Mouse (Mus musculus) G1E-ER4 (cell line): ENCODE measurements around the gene Simc1. TPM values are rescaled to one million over a fixed set of nuclear protein-coding genes. Genes with fewer than 3 reads are reported as not detected.

ENCODE experiments used
- GATA1 ChIP-seq: IDR thresholded peaks from one replicate; pipeline ENCODE4 v1.8.0; 2012; ENCODE audit warnings: low read length, inconsistent platforms
- polyA plus RNA-seq: library from polyadenylated mRNA; stranded (reverse); fragments of >175 nt; gene quantifications from 2 replicates; pipeline ENCODE4 v1.2.3, GENCODE M21; 2012

The Simc1 gene
- polyA plus RNA-seq, 1 experiment: 5.0 TPM

- TF ChIP-seq GATA1: no peak
These were observed 90.0 kb downstream of the Simc1 start for GRCm38 (mm10) chr13:54593617-54594016.

GRCm38 (mm10) chr13:54596107-54596690, 92.6 kb downstream of the Simc1 start:
- no peak for TF ChIP-seq GATA1

GRCm38 (mm10) chr13:54596870-54597269, 93.3 kb downstream of the Simc1 start:
- TF ChIP-seq GATA1: no peak

- no peak for TF ChIP-seq GATA1
These were observed 95.1 kb downstream of the Simc1 start for GRCm38 (mm10) chr13:54598622-54599143.

Other genes with a start within 250 kb of the Simc1 start
- not detected in 2 replicates for gene Cplx2, start 132.4 kb upstream of the Simc1 start, polyA plus RNA-seq
- 161 and 163 TPM in 2 replicates for gene Thoc3, start 34.9 kb upstream of the Simc1 start, polyA plus RNA-seq
- gene 4833439L19Rik, start 61.7 kb downstream of the Simc1 start, polyA plus RNA-seq: 39.7 and 48.4 TPM in 2 replicates
- 8.0 and 12.2 TPM in 2 replicates for gene Arl10, start 71.2 kb downstream of the Simc1 start, polyA plus RNA-seq
- gene Nop16, start 86.3 kb downstream of the Simc1 start, polyA plus RNA-seq: 77.4 and 101 TPM in 2 replicates
- 13.0 and 86.8 TPM in 2 replicates for gene Higd2a, start 86.4 kb downstream of the Simc1 start, polyA plus RNA-seq
- 67.4 and 91.2 TPM in 2 replicates for gene Cltb, start 107.6 kb downstream of the Simc1 start, polyA plus RNA-seq
- 22.1 and 26.1 TPM in 2 replicates for gene Faf2, start 118.0 kb downstream of the Simc1 start, polyA plus RNA-seq
- 269 and 288 TPM in 2 replicates for gene Rnf44, start 190.1 kb downstream of the Simc1 start, polyA plus RNA-seq
- gene Cdhr2, start 197.7 kb downstream of the Simc1 start, polyA plus RNA-seq: not detected in 2 replicates
- not detected in 2 replicates for gene Gprin1, start 246.1 kb downstream of the Simc1 start, polyA plus RNA-seq